9 mouse cellular contexts compared by ENCODE assay signal in the genomic region with DNA sequence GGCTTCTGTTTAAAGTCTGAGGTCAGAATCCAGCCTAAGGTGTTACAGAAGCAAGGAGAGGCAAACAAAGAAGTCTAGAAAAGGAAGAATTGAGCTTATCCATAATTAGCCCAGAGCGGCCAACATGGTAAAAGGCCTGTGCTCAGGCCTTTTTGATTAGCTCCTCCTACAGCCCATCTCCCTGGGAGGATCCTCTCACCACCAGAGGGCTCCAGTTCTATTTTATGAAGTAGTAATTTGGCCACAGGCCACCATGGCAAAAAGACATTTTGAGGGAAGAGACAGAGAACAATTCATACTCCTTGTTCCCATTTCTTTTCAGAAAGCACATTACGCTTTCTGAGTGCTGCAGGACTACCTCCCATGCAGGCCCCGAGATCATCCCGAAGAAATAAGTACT. TPM values are rescaled to one million over a fixed set of nuclear protein-coding genes. Genes with fewer than 3 reads are reported as not detected.
DNase-seq lines count a peak whose midpoint lies in the region; ATAC-seq and TF ChIP-seq lines count a peak whose summit lies in the region.
"Had no signal": no experiment of that assay in that cellular context is flagged by ENCODE, and none has a peak within 500 bp of the region (broad histone marks: within the 10 kb centered on the region; RNA-seq: fewer than 3 reads in every experiment).

No protein-coding gene starts in this region.

- ATAC-seq in liver, embryonic 12.5 days, result no peak
- ATAC-seq in megakaryocyte-erythroid progenitor cell, adult 5-6 weeks (replicated peaks; ENCODE audit: low FRiP score, low TSS enrichment, poor library complexity, severe bottlenecking), result peak; percentile 83
- ATAC-seq in stomach, postnatal 0 days (ENCODE audit: low FRiP score, low TSS enrichment), result no peak

- peak; percentile 31 for DNase-seq in liver
- peak; percentile 32 for DNase-seq in adrenal gland, adult 8-10 months
- peak; percentile 72 for DNase-seq in embryo, embryonic 11 days
- peak; percentile 20 to 64 for DNase-seq in heart, adult 9 months (ENCODE audit: low spot score in 2 of 2)
- DNase-seq in layer of hippocampus, adult 9-10 months (ENCODE audit: low spot score), result peak; percentile 56
- DNase-seq in stomach, postnatal 0 days (ENCODE audit: low spot score), result peak; percentile 53

- 80% methylated on average over 4 of the region's 4 CpGs for WGBS in liver, embryonic 12.5 days (ENCODE audit: insufficient replicate concordance)
- 83% methylated on average over 4 of the region's 4 CpGs for WGBS in stomach, postnatal 0 days

- no peaks in the 10 kb centered on the region for H3K4me1 ChIP-seq in liver, embryonic 12.5 days
- no peaks in the 10 kb centered on the region for H3K4me1 ChIP-seq in stomach, postnatal 0 days (replicated peaks; ENCODE audit: control insufficient read depth, insufficient read depth)
- H3K4me1 ChIP-seq: megakaryocyte, embryonic 14.5 days had no signal

- no peaks in the 10 kb centered on the region for H3K36me3 ChIP-seq in liver, embryonic 12.5 days
- H3K36me3 ChIP-seq in stomach, postnatal 0 days (ENCODE audit: control insufficient read depth, insufficient read depth, low read length), result no peaks in the 10 kb centered on the region

- TF ChIP-seq EP300 in stomach, postnatal 0 days (optimal IDR thresholded peaks at IDR 0.05), result no peak

- no peak overlapping the region for H3K9ac ChIP-seq in liver, embryonic 12.5 days
- no peak overlapping the region for H3K9ac ChIP-seq in stomach, postnatal 0 days (ENCODE audit: low read length)

- TF ChIP-seq CTCF in stomach, postnatal 0 days (IDR thresholded peaks at IDR 0.05; ENCODE audit: low read depth), result peak; percentile 81

- H3K27ac ChIP-seq in liver, embryonic 12.5 days, result no peak overlapping the region
- H3K27ac ChIP-seq in stomach, postnatal 0 days (replicated peaks), result no peak overlapping the region

- no peak overlapping the region for H3K4me3 ChIP-seq in liver, embryonic 12.5 days
- no peak overlapping the region for H3K4me3 ChIP-seq in stomach, postnatal 0 days (ENCODE audit: low read depth, low read length)
- H3K4me3 ChIP-seq: megakaryocyte, embryonic 14.5 days had no signal

- H3K4me2 ChIP-seq in liver, embryonic 12.5 days, result no peak overlapping the region
- no peak overlapping the region for H3K4me2 ChIP-seq in stomach, postnatal 0 days (replicated peaks; ENCODE audit: low read depth)

- H3K27me3 ChIP-seq in liver, embryonic 12.5 days (replicated peaks), result no peaks in the 10 kb centered on the region
- no peaks in the 10 kb centered on the region for H3K27me3 ChIP-seq in stomach, postnatal 0 days (ENCODE audit: control insufficient read depth, insufficient read depth, low read length)
- H3K27me3 ChIP-seq: megakaryocyte, embryonic 14.5 days had no signal

- H3K9me3 ChIP-seq in liver, embryonic 12.5 days (replicated peaks), result no peaks in the 10 kb centered on the region
- no peaks in the 10 kb centered on the region for H3K9me3 ChIP-seq in stomach, postnatal 0 days (ENCODE audit: control insufficient read depth, low read length)
- H3K9me3 ChIP-seq: megakaryocyte, embryonic 14.5 days had no signal

RNA-seq across cellular contexts. Expression of a gene that starts 46.3 kb away (rescaled TPM):
- 11.4 and 13.9 TPM in 2 replicates for polyA plus RNA-seq in liver, embryonic 12.5 days (2016; fragmentation: Nextera tagmentation; extraction: Ambion mirVana)
- total RNA-seq in adrenal gland, adult 8-10 months (2022), result 10 to 100 TPM; 15.7 to 20.5 (median 18.5) TPM
- 20.6 and 24.1 TPM in 2 replicates for total RNA-seq in megakaryocyte-erythroid progenitor cell, adult 5-6 weeks (2014; fragmentation: Nextera tagmentation)
- total RNA-seq in megakaryocyte-erythroid progenitor cell, adult 5-6 weeks (2017), result 16.1 and 19.1 TPM in 2 replicates
- 44.2 and 45.5 TPM in 2 replicates for polyA plus RNA-seq in stomach, postnatal 0 days (2015; fragmentation: Nextera tagmentation; extraction: Ambion mirVana)

RNA-seq across cellular contexts. Expression of a gene that starts 50.0 kb away (rescaled TPM):
- 0.07 TPM in 1 of 2 replicates, not detected in the other for polyA plus RNA-seq in liver, embryonic 12.5 days (2016; fragmentation: Nextera tagmentation; extraction: Ambion mirVana)
- total RNA-seq in adrenal gland, adult 8-10 months (2022), result under 1 TPM in 1 of 4 experiments, not detected in 3; 0.23 TPM
- total RNA-seq in megakaryocyte-erythroid progenitor cell, adult 5-6 weeks (2014; fragmentation: Nextera tagmentation), result not detected in 2 replicates
- not detected in 2 replicates for total RNA-seq in megakaryocyte-erythroid progenitor cell, adult 5-6 weeks (2017)
- 0.12 and 0.17 TPM in 2 replicates for polyA plus RNA-seq in stomach, postnatal 0 days (2015; fragmentation: Nextera tagmentation; extraction: Ambion mirVana)
